Mouse (Mus musculus) midbrain, embryonic 10.5 days (tissue): ENCODE measurements around the gene Lpar6. TPM values are rescaled to one million over a fixed set of nuclear protein-coding genes. Genes with fewer than 3 reads are reported as not detected.

Experiments
- DNase-seq: peaks from one replicate; pipeline ENCODE4 v3.0.0-alpha.2; 2017; ENCODE audit warnings: low spot score
- H3K27ac ChIP-seq: fragments of 300-500 bp; sonication (generic); replicated peaks from 2 replicates; pipeline ENCODE4 v1.5.1; 2016; ENCODE audit warnings: mild to moderate bottlenecking
- H3K27me3 ChIP-seq: fragments of 300-500 bp; sonication (generic); 2 replicates; pipeline ENCODE4 v1.6.1; 2016; ENCODE audit warnings: low read depth, mild to moderate bottlenecking; ENCODE audit not compliant: poor library complexity, severe bottlenecking
- H3K36me3 ChIP-seq: fragments of 300-500 bp; sonication (generic); 2 replicates; pipeline ENCODE4 v1.6.1; 2016; ENCODE audit warnings: mild to moderate bottlenecking, moderate library complexity
- H3K4me1 ChIP-seq: fragments of 300-500 bp; sonication (generic); 2 replicates; pipeline ENCODE4 v1.6.1; 2016
- H3K4me3 ChIP-seq: fragments of 300-500 bp; sonication (generic); 2 replicates; pipeline ENCODE4 v1.5.1; 2016; ENCODE audit warnings: mild to moderate bottlenecking, moderate library complexity
- H3K9me3 ChIP-seq: fragments of 300-500 bp; sonication (generic); replicated peaks from 2 replicates; pipeline ENCODE4 v1.6.1; 2016; ENCODE audit warnings: mild to moderate bottlenecking
- WGBS: fragments of 180-500 bp; shearing (Covaris S2); methylation state at CpG from one replicate; pipeline ENCODE4 v1.1.7; 2016; 5-methylcytosine and 5-hydroxymethylcytosine counted together
- polyA plus RNA-seq: library from polyadenylated mRNA; unstranded; fragments of >200 nt; fragmentation: Nextera tagmentation; extraction: Ambion mirVana; gene quantifications from 2 replicates; pipeline ENCODE4 v1.2.1, GENCODE M21; 2016

Gene Lpar6
- polyA plus RNA-seq, 1 experiment from 2014 or later: 15.7 TPM

DNA sequence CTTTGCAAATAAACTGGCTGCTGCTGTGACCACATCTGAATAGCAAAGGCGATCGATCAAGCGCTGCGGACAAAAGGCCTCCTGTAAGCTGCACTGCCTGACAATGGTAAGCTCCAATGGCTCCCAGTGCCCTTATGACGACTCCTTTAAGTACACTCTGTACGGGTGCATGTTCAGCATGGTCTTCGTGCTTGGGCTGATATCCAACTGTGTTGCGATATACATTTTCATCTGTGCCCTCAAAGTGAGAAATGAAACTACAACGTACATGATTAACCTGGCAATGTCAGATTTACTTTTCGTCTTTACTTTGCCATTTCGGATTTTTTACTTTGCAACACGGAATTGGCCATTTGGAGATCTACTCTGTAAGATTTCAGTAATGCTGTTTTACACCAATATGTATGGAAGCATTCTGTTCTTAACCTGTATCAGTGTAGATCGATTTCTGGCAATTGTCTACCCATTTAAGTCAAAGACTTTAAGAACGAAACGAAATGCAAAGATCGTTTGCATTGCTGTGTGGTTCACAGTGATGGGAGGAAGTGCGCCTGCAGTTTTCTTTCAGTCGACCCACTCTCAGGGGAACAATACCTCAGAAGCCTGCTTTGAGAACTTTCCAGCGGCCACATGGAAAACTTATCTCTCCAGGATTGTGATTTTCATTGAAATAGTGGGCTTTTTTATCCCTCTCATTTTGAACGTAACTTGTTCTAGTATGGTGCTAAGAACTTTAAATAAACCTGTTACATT is 979 bp downstream of the Lpar6 start:
- under 1% methylated on average over 20 of the region's 20 CpGs for WGBS
- Histone ChIP-seq H3K4me3 (peak overlapping the region; percentile 66), H3K36me3 (peaks cover 24% of the 10 kb centered on the region), H3K9me3 (no peaks in the 10 kb centered on the region), H3K4me1 (peaks cover 29% of the 10 kb centered on the region), H3K27ac (peak overlapping the region; percentile 94), H3K27me3 (no peaks in the 10 kb centered on the region)
- DNase-seq: peak; percentile 73

DNA sequence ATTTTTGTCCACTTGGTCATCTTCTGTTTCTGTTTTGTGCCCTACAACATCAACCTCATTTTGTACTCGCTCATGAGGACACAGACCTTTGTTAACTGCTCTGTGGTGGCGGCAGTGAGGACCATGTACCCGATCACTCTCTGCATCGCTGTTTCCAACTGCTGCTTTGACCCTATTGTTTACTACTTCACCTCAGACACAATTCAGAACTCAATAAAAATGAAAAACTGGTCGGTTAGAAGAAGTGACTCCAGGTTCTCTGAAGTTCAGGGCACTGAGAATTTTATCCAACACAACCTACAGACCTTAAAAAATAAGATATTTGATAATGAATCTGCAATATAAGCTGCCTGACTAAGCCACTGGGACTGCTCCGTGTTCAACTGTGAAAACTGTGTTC is 1.6 kb downstream of the Lpar6 start:
- Histone ChIP-seq H3K36me3 (peaks cover 28% of the 10 kb centered on the region), H3K4me3 (peak overlapping the region; percentile 66), H3K27ac (peak overlapping the region; percentile 94), H3K9me3 (no peaks in the 10 kb centered on the region), H3K4me1 (peaks cover 25% of the 10 kb centered on the region), H3K27me3 (no peaks in the 10 kb centered on the region)
- 2% methylated on average over 6 of the region's 6 CpGs for WGBS
- DNase-seq: peak; percentile 49

DNA sequence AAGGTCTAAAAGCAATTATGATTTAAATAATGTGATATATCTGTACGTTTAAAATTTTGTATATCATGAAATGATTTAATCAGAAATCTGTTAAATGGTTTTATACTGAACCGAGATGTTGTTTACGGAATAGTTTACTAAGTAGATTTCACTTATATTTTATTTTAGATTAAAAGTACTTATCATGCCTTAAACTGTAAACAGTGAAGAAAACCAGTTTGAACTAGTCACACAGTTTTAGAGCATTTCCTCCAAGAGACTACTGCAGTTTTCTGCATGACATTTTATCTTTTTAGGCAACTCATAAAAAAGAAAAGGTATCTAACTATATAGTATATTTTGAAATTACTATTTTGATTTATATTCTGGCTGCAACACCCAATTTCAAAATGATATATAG is 2.2 kb downstream of the Lpar6 start:
- DNase-seq: no peak
- Histone ChIP-seq H3K4me3 (peak overlapping the region; percentile 66), H3K9me3 (no peaks in the 10 kb centered on the region), H3K27ac (peak overlapping the region; percentile 94), H3K4me1 (peaks cover 20% of the 10 kb centered on the region), H3K27me3 (no peaks in the 10 kb centered on the region), H3K36me3 (peaks cover 33% of the 10 kb centered on the region)
- WGBS: 60% methylated on average over 3 of the region's 3 CpGs

DNA sequence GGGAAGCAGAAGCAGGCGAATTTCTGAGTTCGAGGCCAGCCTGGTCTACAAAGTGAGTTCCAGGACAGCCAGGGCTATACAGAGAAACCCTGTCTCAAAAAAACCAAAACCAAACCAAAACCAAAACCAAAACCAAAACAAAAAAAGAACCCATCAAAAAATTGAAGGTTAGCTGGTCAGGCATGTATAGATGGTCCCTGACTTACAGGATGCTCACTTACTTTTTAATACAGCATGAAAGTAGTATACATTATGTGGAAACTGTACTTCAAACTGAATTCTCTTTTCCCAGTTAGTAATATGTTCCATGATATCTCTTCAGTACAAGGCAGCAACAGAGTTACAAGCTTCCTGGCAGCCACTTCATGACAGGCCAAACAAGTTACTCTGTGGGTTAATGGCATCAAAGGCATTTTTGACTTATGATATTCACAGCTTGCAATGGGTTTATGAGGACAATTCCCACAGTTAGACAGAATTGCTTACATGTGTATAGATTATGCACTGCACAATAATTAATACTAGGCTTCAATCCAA is 6.4 kb downstream of the Lpar6 start:
- no peaks in the 10 kb centered on the region for H3K9me3 ChIP-seq
- no peaks in the 10 kb centered on the region; the same call in 1 of the 2 replicates for H3K4me1 ChIP-seq
- no peak overlapping the region for H3K27ac ChIP-seq
- H3K36me3 ChIP-seq: peaks cover 39% of the 10 kb centered on the region
- no peaks in the 10 kb centered on the region for H3K27me3 ChIP-seq
- no peak for DNase-seq
- H3K4me3 ChIP-seq: no peak overlapping the region
- WGBS: 91% methylated on average over 2 of the region's 2 CpGs

DNA sequence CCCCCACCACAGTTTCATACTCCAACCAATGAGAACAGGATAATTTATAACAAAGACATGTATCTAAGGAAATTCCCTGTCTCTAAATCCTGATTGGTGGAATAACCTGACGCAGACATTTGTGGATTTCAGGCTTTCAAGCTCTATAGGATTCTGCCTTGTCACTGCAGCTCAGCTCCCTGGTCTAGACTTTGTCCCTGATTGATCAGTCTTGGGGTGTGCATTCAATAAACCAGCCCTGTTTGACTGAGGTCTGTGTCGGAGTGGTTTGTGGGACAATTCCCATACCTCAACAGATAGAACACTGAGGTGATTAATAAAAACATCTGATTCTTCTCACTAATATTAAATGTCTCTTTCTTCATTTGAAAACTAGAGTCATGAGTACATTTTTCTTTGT is 12.4 kb downstream of the Lpar6 start:
- Histone ChIP-seq H3K4me3 (no peak overlapping the region), H3K9me3 (no peaks in the 10 kb centered on the region), H3K27ac (no peak overlapping the region), H3K36me3 (peaks cover 6% of the 10 kb centered on the region; the same call in 1 of the 2 replicates), H3K4me1 (peaks cover 21% of the 10 kb centered on the region), H3K27me3 (no peaks in the 10 kb centered on the region)
- WGBS: 97% methylated on average over 2 of the region's 2 CpGs
- DNase-seq: no peak

DNA sequence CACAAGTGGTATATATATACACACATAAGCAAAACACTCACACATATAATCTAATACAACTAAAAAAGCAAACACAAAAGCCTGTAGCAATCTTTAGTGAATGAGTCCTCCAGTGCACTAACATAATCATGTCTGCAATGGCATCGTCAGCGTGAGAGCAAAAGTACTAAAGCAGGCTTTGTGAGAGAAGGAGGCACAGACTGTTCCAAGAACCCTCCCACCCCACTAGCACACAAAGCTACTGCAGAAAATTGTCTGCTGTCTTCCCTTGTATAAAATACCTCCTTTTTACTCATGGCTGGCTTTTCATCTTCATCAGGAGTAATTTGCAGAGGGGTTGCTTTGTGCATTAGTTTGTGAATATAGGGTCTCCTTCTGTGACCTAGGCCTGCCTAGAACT is 14.6 kb downstream of the Lpar6 start:
- 78% methylated on average over 2 of the region's 2 CpGs for WGBS
- H3K27ac ChIP-seq: no peak overlapping the region
- no peak for DNase-seq
- H3K27me3 ChIP-seq: no peaks in the 10 kb centered on the region
- no peak overlapping the region for H3K4me3 ChIP-seq
- no peaks in the 10 kb centered on the region for H3K9me3 ChIP-seq
- peaks cover 2% of the 10 kb centered on the region; the same call in 1 of the 2 replicates for H3K36me3 ChIP-seq
- peaks cover 25% of the 10 kb centered on the region for H3K4me1 ChIP-seq

DNA sequence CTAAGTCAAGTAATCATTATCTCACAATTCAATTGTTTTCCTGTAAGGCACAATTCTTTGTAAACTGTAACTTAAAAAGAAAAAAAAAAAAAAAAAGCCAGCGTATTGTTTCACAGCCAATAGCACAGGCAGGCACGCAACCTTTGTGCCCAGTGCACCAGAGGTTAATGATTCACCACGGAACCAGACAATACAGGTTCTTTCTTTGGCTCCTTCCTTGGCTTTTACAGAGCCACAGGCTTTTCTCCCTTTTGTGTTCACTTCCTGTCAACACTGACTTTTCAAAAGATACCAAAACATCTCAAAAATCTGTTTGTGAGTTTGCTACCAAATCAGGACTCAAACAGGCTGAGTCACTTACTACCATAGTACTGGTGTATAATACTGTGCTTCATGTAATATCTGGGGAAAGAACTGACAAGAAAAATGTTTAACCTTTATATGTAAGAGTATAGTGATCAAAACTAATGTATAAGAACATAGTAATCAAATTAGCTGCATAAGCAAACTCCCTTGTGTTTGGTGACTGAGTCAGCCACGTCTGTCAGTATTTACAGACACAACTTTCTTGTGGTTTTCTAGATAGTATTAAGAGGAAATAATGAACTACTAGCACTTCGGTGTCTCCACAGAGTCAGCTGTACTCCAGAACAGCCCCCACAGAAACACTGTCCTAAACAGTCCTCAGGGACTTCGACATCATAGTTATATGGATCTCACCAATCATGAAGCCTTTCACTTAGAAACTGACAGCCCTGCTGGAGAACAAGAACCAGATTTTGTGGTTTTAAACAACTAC is 16.0 kb downstream of the Lpar6 start:
- WGBS: 53% methylated on average over 6 of the region's 6 CpGs
- peaks cover 25% of the 10 kb centered on the region for H3K4me1 ChIP-seq
- H3K27ac ChIP-seq: peak overlapping the region; percentile 46; the same call in 1 of the 2 replicates
- no peak for DNase-seq
- no peaks in the 10 kb centered on the region for H3K9me3 ChIP-seq
- H3K27me3 ChIP-seq: no peaks in the 10 kb centered on the region
- no peaks in the 10 kb centered on the region; the same call in 1 of the 2 replicates for H3K36me3 ChIP-seq
- no peak overlapping the region for H3K4me3 ChIP-seq

DNA sequence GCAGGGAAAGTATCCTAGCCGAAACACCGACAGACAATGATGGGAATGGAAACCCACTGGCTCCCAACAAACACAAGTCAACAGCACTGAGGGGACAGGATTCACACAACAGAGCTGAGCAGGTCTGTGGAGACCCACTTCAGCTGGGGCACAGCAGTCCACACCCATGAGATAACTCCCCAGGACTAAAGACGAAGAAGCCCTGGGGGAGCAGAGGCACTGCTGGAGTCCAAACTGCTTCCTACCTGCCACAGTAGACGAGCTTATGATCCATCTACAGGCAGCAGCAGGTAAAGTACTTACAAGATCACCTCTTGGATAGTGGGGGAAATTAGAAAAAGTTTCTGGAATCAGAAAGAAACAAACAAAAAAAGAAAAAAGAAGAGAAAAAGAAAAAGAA is 16.7 kb downstream of the Lpar6 start:
- Histone ChIP-seq H3K4me1 (peaks cover 25% of the 10 kb centered on the region), H3K36me3 (no peaks in the 10 kb centered on the region; the same call in 1 of the 2 replicates), H3K4me3 (no peak overlapping the region), H3K9me3 (no peaks in the 10 kb centered on the region), H3K27me3 (no peaks in the 10 kb centered on the region), H3K27ac (peak overlapping the region; percentile 39; the same call in 1 of the 2 replicates)
- no peak for DNase-seq
- WGBS: 75% methylated on average over 4 of the region's 4 CpGs

DNA sequence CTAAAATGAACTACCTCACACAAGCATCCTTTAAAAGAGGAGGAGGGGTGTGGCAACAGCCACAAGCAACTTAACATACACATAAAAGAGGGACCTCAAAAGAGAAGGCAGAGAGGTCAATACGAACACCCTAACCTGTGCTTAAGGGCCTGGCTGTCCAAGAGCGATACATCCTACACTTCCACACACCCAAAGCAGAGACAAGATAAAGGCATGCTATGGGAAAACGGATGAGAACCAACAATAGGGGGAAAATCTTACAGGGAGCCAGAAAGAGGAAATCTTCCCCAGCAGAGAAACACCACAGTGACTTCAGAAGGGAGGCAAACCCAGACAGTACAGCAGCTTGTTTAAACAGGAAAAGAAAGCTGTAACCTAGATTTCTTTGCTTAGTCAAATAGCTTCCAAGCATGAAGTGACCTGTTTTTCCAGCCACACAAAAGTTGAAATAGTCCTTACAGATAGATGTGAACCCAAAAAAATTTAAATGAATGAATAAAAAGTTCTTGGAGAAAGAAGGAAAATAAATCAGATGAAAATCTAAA is 17.8 kb downstream of the Lpar6 start:
- H3K27ac ChIP-seq: no peak overlapping the region
- H3K27me3 ChIP-seq: no peaks in the 10 kb centered on the region
- 64% methylated on average over 3 of the region's 3 CpGs for WGBS
- peaks cover 6% of the 10 kb centered on the region; the same call in 1 of the 2 replicates for H3K36me3 ChIP-seq
- H3K4me1 ChIP-seq: peaks cover 25% of the 10 kb centered on the region
- H3K4me3 ChIP-seq: no peak overlapping the region
- DNase-seq: no peak
- H3K9me3 ChIP-seq: no peaks in the 10 kb centered on the region

DNA sequence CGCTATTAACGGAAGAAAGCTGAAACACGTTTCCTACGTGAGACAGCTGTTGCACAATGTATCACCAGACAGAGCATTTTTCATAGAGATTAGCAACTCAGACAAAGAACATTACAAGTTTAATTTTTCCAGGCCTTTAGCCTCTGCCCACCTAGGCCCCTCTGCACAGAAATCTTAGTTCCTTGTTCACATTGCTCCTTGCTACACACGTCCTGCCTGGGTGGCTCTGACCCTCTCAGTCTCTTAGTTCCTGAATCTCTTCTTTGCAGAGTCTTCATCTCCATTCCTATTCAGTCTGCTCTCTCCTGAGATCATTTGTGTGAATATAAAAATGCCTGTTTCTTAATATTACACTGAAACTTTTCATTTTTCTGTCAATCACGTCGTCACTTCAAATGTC is 19.7 kb downstream of the Lpar6 start:
- Histone ChIP-seq H3K4me1 (peaks cover 24% of the 10 kb centered on the region), H3K27ac (no peak overlapping the region), H3K27me3 (no peaks in the 10 kb centered on the region), H3K9me3 (no peaks in the 10 kb centered on the region), H3K36me3 (peaks cover 11% of the 10 kb centered on the region), H3K4me3 (no peak overlapping the region)
- no peak for DNase-seq
- WGBS: 86% methylated on average over 7 of the region's 7 CpGs

DNA sequence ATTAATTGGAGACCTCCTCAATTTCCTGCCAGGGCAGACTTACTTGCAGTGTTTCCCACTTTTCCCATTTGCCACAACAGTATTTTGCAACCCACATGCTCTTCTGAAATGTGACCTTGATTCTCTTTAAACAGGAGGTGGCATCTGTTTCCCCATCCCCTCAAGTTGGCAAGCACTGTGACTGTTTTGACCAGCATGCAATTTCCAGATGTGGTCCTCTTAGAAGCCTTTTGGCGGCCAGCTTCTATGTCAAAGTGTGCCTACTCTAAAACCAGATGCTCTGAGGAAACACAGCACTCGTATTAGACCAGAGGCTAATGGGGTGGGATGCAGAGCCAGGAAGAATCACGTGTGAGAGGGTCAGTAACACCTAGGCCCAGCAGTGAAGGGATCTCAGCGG is 20.5 kb downstream of the Lpar6 start:
- H3K4me3 ChIP-seq: no peak overlapping the region
- WGBS: 74% methylated on average over 4 of the region's 4 CpGs
- no peaks in the 10 kb centered on the region for H3K9me3 ChIP-seq
- no peak for DNase-seq
- peaks cover 19% of the 10 kb centered on the region for H3K36me3 ChIP-seq
- peaks cover 16% of the 10 kb centered on the region for H3K4me1 ChIP-seq
- H3K27ac ChIP-seq: no peak overlapping the region
- H3K27me3 ChIP-seq: no peaks in the 10 kb centered on the region

DNA sequence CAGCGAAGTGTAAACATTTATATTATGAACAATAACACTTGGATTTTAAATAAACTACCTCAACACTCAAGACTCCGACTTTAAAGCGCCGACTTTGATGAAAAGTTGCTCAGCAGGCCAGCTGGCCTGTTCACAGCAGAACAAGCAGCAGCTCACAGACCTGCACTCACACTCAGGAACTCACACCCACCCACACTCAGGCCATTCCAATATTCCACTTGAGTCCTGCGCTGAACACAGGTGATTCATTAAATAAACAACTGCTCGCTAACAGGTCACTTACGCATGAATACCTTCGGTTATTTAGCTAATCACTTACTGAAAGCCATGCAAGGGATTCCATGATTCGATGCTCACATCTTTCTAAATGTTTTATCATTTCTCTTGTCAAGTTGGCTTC is 24.5 kb downstream of the Lpar6 start:
- Histone ChIP-seq H3K27ac (no peak overlapping the region), H3K4me3 (no peak overlapping the region), H3K27me3 (no peaks in the 10 kb centered on the region), H3K4me1 (no peaks in the 10 kb centered on the region), H3K9me3 (peaks cover 12% of the 10 kb centered on the region; the same call in 1 of the 2 replicates), H3K36me3 (peaks cover 55% of the 10 kb centered on the region)
- DNase-seq: no peak
- 96% methylated on average over 9 of the region's 9 CpGs for WGBS
